Mouse (Mus musculus) lung, postnatal 36 days (tissue): ENCODE results near the gene Cdh26.

ENCODE experiments used
- DNase-seq: peaks from one replicate; pipeline ENCODE4 v3.0.0; 2022; ENCODE audit warnings: mixed read lengths

Cdh26 gene

DNA sequence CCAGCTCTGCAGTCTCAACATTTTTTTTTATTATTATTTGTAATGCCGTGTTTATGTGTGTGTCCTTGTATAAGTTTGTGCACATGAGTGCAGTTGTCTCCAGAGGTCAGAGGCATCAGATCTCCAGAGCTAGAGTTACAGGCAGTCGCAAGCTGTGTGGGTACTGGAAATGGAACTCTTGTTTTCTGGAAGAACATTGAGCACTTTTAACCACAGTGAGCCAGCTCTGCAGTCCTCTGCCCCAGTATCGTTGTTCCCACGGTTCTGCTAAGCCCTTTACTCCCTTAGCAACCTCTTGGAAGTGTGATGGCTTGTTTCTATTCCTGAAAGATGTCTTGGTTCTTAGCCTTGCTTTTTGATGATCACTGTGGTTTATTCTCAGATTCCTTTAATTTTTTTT lies 19.1 kb downstream of the Cdh26 start:
- no peak for DNase-seq

DNA sequence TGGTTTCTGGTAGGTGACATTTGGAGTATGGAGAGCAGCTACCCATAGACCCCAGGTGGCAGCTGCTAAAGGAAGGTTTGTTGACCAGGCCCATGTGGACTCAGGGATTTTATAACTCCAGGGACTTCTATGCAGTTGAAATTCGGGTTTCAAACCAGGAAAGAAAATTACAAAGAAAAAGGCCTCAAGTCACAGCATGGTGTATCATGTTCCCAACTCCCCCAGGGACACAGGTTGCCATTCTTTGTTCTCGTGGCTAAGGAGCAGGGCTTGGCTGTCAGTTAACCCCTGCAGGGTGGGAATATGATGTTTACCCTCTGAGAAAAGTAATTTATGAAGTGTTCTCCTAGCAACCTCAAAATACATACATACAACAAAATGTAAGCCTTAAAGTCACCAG lies 19.9 kb downstream of the Cdh26 start:
- DNase-seq, result no peak

DNA sequence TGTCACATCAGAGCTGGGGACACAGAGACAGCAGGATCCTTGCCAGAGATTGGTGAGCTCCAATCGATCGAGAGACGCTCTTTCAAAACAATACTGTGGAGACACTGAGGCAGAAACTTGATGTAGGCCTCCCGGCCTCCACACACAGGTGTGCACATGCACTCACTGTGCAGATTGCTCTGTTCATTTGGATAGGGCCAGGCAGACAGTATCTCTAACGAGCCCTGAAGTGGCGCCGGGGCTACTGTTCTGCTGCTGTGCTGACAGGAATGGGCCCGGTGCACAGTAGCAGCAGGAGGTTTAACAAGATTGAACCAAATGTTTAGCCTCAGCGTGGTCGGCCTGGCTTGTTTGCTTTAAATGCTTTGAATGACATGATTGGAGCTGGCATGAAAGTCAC lies 20.6 kb downstream of the Cdh26 start:
- no peak for DNase-seq

GRCm38 (mm10) chr2:178454664-178455516 lies 24.6 kb downstream of the Cdh26 start:
- DNase-seq, result peak; percentile 58

GRCm38 (mm10) chr2:178457414-178457813 lies 27.1 kb downstream of the Cdh26 start:
- DNase-seq, result no peak

DNA sequence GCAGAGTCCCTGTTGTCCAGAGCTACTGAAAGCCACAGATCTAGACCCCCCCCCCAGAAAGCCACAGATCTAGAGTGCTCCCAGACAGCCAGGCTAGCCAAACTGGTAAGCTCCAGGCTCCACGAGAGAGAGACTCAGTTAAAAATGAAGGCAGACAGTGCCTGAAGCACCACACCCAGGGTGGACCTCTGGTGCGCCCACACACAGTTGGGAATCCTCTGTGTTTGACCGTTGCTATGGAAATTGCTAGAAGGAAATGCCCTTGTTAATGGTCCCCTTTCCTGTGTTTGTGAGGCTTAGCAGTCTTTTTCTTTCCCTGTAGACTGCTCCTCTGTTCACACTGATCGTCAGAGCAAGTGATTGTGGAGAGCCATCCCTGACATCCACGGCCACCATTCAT lies 30.0 kb downstream of the Cdh26 start:
- no peak for DNase-seq

GRCm38 (mm10) chr2:178471546-178472480 lies 41.5 kb downstream of the Cdh26 start:
- no peak for DNase-seq

DNA sequence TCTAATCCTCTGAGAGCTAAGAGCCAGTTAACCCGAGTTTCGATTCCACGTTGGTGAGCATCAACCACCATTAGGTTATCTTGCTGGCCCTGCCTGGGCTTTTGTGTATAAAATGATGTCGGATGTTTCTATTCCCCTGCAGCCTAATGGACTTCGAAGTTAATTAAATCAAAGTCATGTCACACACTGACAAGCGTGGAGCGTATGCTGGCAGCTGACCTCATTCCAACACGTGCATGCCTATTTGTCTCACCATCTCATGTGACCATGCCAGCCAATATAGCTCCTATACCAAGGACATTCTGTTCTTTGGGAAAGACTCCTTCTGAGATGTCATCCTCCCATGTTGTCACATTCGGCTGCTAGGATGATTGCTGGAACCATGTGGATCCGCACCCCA lies 43.6 kb downstream of the Cdh26 start:
- DNase-seq, result no peak

DNA sequence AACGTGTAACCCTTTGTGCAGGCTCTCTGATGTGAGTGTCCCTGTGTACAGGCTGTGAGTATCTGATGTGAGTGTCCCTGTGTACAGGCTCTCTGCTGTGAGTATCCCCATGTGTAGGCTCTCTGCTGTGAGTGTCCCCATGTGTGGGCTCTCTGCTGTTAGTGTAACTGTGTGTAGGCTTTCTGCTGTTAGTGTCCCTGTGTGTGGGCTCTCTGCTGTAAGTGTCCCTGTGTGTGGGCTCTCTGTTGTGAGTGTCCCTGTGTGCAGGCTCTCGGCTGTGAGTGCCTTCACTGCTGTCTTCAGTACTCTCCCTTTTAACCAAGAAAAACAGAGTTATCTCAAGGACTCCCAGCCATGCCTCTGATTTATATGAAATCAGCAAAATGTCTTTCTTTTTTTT lies 46.9 kb downstream of the Cdh26 start:
- DNase-seq, result no peak

DNA sequence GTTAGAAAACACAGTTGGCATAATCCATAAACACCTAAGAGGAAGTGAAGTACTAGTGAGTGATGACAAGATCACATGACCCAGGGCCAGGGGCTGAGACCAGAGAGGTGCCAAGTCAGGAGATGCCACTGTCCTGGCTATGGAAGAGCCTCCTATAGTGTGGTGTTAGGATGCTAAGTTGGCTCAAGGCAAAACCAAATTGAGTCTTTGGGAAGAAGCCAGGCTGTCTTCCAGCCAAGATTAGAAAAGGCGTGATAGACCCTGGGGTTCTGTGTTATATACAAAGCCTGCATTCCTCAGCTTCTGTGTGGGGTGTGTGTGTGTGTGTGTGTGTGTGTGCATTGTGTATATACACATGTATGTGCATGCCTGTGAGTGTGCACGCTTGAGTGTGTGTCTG lies 48.7 kb downstream of the Cdh26 start:
- DNase-seq, result no peak

GRCm38 (mm10) chr2:178480932-178481331 lies 50.6 kb downstream of the Cdh26 start:
- DNase-seq, result no peak

- DNase-seq, result no peak
Measured at GRCm38 (mm10) chr2:178483462-178483861, 53.1 kb downstream of the Cdh26 start.

DNA sequence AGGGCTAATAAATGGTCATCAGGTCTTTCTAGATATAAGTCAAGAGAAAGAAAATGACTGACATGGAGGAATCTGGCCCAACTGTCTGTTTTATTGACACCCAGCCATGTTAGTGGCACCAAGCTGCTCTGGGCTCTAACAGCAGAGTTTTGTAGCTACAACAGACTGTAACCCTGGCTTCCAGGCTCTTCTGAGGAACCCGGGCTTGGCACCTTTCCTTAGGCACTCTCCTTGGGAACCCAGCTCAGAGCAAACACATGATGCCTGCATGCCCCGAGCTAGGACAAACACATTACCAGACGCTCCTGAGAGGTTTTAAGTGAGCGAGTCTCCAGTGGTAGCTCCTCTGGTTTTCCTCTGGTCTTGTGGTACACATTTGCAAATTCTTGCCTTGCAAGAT lies 57.9 kb downstream of the Cdh26 start:
- DNase-seq, result peak; percentile 21

- no peak for DNase-seq
Measured at GRCm38 (mm10) chr2:178490245-178490920, 60.1 kb downstream of the Cdh26 start.

DNA sequence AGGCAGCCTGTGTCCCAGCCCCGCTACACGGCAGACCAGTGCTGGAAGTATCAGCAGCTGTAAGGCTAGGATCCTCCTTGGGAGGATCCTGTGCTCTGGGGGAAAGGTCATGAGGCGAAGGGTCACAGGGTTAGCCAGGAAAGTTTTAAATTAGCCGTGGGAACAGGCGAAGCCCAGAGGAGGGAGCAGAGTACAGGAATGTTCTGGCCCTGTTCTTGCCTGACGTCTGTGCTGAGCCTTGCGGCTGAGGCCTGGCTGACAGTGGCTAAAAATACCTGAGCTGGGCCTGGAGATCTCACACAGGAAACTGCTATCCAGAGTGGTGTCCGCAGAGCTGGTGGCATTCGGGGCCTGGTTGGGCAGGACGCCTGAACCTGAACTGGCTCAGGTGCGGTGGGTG lies 63.7 kb downstream of the Cdh26 start:
- DNase-seq, result no peak

DNA sequence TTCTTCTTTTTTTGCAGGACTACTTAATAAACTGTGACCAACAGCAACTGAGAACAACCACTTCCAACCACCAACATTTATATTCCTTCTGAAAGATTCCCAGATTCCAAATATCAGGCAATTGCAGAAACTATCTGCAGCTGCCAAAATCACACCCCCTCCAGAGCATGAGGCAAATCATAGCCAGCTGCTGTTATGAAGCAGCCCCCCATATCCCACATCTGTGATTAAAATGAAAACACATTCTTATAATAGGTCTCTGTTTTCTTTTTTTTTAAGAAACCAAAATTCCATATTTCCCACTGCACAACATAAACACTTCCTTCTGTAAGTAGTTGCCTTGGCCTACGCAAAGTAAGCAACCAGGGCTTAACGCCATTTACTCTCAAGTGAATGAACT lies 65.5 kb downstream of the Cdh26 start:
- no peak for DNase-seq

- no peak for DNase-seq
Measured at GRCm38 (mm10) chr2:178497900-178498299, 67.6 kb downstream of the Cdh26 start.

DNA sequence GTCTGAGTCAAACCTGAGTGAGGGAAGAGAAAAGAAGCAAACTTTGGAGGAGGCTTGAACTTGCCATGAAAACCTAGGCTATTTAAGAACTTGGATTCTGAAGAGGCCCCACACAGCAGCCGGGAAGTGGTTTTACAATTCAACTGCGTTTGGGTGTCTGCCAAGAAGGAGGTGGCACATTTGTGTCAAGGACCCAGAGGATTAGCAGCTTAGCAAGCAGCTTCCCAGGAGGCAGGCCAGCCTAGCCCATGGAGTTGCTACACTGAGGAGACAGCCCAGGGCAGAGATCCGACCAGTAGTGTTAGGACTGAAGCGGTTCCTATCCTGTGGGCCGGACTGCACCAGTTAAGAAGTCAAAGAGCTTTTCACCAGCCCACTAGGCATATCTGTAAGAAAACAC lies 68.1 kb downstream of the Cdh26 start:
- DNase-seq, result peak; percentile 79

GRCm38 (mm10) chr2:178502469-178502868 lies 72.1 kb downstream of the Cdh26 start:
- no peak for DNase-seq

GRCm38 (mm10) chr2:178506056-178506455 lies 75.7 kb downstream of the Cdh26 start:
- peak; percentile 68 for DNase-seq

DNA sequence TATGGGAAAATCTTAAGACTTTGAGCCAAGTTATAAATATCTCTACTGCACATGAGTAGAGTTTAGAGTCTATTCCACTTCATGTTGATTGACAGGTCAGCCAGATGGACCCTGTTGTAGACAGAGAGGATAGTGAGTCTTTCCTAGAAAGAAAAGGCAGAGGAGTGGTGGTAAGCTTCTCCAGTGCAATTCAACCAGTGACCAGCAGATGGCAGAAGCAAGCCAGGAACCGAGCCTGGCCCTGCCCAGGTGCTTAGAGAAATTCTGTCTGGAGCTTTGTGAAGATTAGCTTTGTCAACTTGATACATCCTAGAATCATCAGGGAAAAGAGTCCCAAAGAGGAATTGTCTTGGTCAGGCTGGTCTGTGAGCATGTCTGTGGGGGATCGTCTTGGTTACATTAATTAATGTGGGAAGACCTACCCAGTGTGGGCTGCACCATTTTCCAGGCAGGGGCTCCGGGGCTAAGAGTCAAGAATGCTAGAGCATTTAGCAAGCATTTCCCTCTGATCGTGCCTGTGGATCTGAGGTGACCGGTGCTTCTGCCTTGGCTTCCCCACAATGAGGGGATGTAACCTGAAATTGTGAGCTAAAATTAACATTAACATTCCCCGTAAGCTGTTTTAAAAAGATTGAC lies 77.2 kb downstream of the Cdh26 start:
- DNase-seq, result peak; percentile 79

- DNase-seq, result peak; percentile 28
Measured at GRCm38 (mm10) chr2:178508279-178508678, 77.9 kb downstream of the Cdh26 start.

DNA sequence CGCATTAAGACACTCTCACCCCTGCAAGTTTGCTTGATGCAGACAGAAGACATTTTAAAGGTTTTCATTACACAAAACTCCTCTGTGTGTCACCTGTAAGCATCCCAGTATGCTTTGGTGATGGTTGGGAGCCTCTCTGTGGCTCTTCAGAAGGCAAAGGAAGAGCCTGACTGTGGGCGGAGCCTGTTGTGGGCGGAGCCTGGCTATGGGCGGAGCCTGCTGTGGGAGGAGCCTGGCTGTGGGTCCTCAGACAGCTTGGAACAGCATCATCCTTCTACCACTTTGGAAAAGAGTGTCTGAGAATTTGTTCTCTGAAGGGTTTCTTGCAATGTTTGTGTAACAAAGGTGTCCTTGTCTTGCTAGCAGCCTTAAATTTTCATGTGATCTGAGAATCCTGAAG lies 82.7 kb downstream of the Cdh26 start:
- no peak for DNase-seq
